Mouse (Mus musculus) frontal cortex, postnatal 36 days (tissue): Measurements from ENCODE around the gene Fancm.
A peak's percentile ranks its signal among the peaks of the same experiment; 100 is the strongest.
"Not testable (repeated sequence)": the region's sequence is repeated elsewhere in the genome, so short reads cannot be mapped to it uniquely, and the experiment has no call there.

Experiments
- DNase-seq, 2 experiments: peaks; one replicate each; pipeline ENCODE4 v3.0.0; 2022; ENCODE audit warnings: low spot score in 2 of 2

Fancm gene

GRCm38 (mm10) chr12:65119451-65119850, 44.0 kb downstream of the Fancm start:
- DNase-seq: no peak

- DNase-seq: not testable (repeated sequence)
Observed at GRCm38 (mm10) chr12:65136121-65136520, 60.7 kb downstream of the Fancm start.

- DNase-seq: peak; percentile 91 to 93
Observed at GRCm38 (mm10) chr12:65172021-65172951, 96.9 kb downstream of the Fancm start, which contains the start of gene Mis18bp1. Gene Mis18bp1 (minus strand): TSS chr12:65172604.

- DNase-seq: peak; percentile 46 to 59
Observed at GRCm38 (mm10) chr12:65172959-65173358, 97.6 kb downstream of the Fancm start.

- DNase-seq: no peak
Observed at GRCm38 (mm10) chr12:65173736-65174135, 98.3 kb downstream of the Fancm start.
